Mouse (Mus musculus): ENCODE results near the gene 2310030G06Rik. TPM values are rescaled to one million over a fixed set of nuclear protein-coding genes. Genes with fewer than 3 reads are reported as not detected.

2310030G06Rik gene
- polyA plus RNA-seq, 1 experiment from 2014 or later = 1.9 TPM

GRCm38 (mm10) chr9:50722451-50722911, 23.9 kb downstream of the 2310030G06Rik start:
- peak; percentile 23; the same call in 1 of the 2 replicates for ATAC-seq (ENCODE audit: low FRiP score)
- H3K9me3 ChIP-seq = no peaks in the 10 kb centered on the region
- H3K27ac ChIP-seq = peak overlapping the region; percentile 83
- peaks cover 63% of the 10 kb centered on the region for H3K4me1 ChIP-seq (replicated peaks)
- WGBS = 27% methylated on average over 8 of the region's 8 CpGs
- H3K36me3 ChIP-seq = peaks cover 10% of the 10 kb centered on the region; the same call in 1 of the 2 replicates
- H3K27me3 ChIP-seq = no peaks in the 10 kb centered on the region
- peak overlapping the region; percentile 22 for H3K4me2 ChIP-seq
- no peak overlapping the region for H3K4me3 ChIP-seq
- no peak overlapping the region for H3K9ac ChIP-seq

- Histone ChIP-seq H3K9ac (no peak overlapping the region), H3K4me2 (no peak overlapping the region), H3K4me1 (replicated peaks) (peaks cover 49% of the 10 kb centered on the region), H3K36me3 (peaks cover 21% of the 10 kb centered on the region), H3K4me3 (no peak overlapping the region), H3K9me3 (no peaks in the 10 kb centered on the region), H3K27me3 (no peaks in the 10 kb centered on the region), H3K27ac (no peak overlapping the region)
- ATAC-seq (ENCODE audit: low FRiP score) = no peak
- WGBS = 43% methylated on average over 12 of the region's 12 CpGs
These were observed 25.3 kb downstream of the 2310030G06Rik start for GRCm38 (mm10) chr9:50721061-50721460.

GRCm38 (mm10) chr9:50718878-50719277, 27.5 kb downstream of the 2310030G06Rik start:
- no peak for ATAC-seq (ENCODE audit: low FRiP score)
- H3K9me3 ChIP-seq = no peaks in the 10 kb centered on the region
- no peak overlapping the region for H3K4me3 ChIP-seq
- H3K36me3 ChIP-seq = peaks cover 22% of the 10 kb centered on the region
- H3K27ac ChIP-seq = no peak overlapping the region
- WGBS = 86% methylated on average over 4 of the region's 4 CpGs
- no peak overlapping the region for H3K4me2 ChIP-seq
- no peaks in the 10 kb centered on the region for H3K27me3 ChIP-seq
- peaks cover 27% of the 10 kb centered on the region for H3K4me1 ChIP-seq (replicated peaks)
- H3K9ac ChIP-seq = no peak overlapping the region

GRCm38 (mm10) chr9:50714188-50714587, 32.1 kb downstream of the 2310030G06Rik start:
- no peak overlapping the region for H3K4me3 ChIP-seq
- WGBS = 74% methylated on average over 4 of the region's 4 CpGs

GRCm38 (mm10) chr9:50711337-50711736, 35.0 kb downstream of the 2310030G06Rik start:
- Histone ChIP-seq H3K9ac (peak overlapping the region; percentile 13; the same call in 1 of the 2 replicates), H3K27me3 (no peaks in the 10 kb centered on the region), H3K4me2 (no peak overlapping the region), H3K27ac (no peak overlapping the region), H3K36me3 (peaks cover 31% of the 10 kb centered on the region), H3K4me3 (no peak overlapping the region), H3K4me1 (replicated peaks) (no peaks in the 10 kb centered on the region), H3K9me3 (no peaks in the 10 kb centered on the region)
- WGBS = 88% methylated on average over 4 of the region's 4 CpGs
- no peak for ATAC-seq (ENCODE audit: low FRiP score)

More at GRCm38 (mm10) chr9:50714188-50714587, 32.1 kb downstream of the 2310030G06Rik start:
- H3K4me2 ChIP-seq = no peak overlapping the region
- no peak overlapping the region for H3K27ac ChIP-seq
- H3K9me3 ChIP-seq = no peaks in the 10 kb centered on the region
- no peak for ATAC-seq (ENCODE audit: low FRiP score)
- H3K27me3 ChIP-seq = no peaks in the 10 kb centered on the region
- H3K36me3 ChIP-seq = peaks cover 32% of the 10 kb centered on the region
- H3K4me1 ChIP-seq (replicated peaks) = no peaks in the 10 kb centered on the region
- no peak overlapping the region for H3K9ac ChIP-seq

GRCm38 (mm10) chr9:50709108-50709507, 37.2 kb downstream of the 2310030G06Rik start:
- Histone ChIP-seq H3K9me3 (no peaks in the 10 kb centered on the region), H3K9ac (no peak overlapping the region), H3K27ac (no peak overlapping the region), H3K4me3 (no peak overlapping the region), H3K4me1 (replicated peaks) (no peaks in the 10 kb centered on the region), H3K27me3 (no peaks in the 10 kb centered on the region), H3K4me2 (no peak overlapping the region), H3K36me3 (peaks cover 36% of the 10 kb centered on the region)
- ATAC-seq (ENCODE audit: low FRiP score) = no peak
- WGBS = 26% methylated on average over 2 of the region's 2 CpGs

- Histone ChIP-seq H3K27ac (no peak overlapping the region), H3K9me3 (no peaks in the 10 kb centered on the region), H3K27me3 (peaks cover 14% of the 10 kb centered on the region), H3K4me1 (replicated peaks) (0 out of 2 replicates have a peak, but pooled peaks cover 2% of the 10 kb centered on the region), H3K4me3 (no peak overlapping the region), H3K9ac (no peak overlapping the region), H3K4me2 (no peak overlapping the region), H3K36me3 (peaks cover 50% of the 10 kb centered on the region)
- no peak for ATAC-seq (ENCODE audit: low FRiP score)
- 36% methylated on average over 6 of the region's 6 CpGs for WGBS
These were observed 41.4 kb downstream of the 2310030G06Rik start for GRCm38 (mm10) chr9:50704907-50705306.

- Histone ChIP-seq H3K4me3 (no peak overlapping the region), H3K27ac (no peak overlapping the region), H3K4me2 (no peak overlapping the region), H3K9ac (no peak overlapping the region), H3K4me1 (replicated peaks) (peaks cover 35% of the 10 kb centered on the region), H3K27me3 (peaks cover 16% of the 10 kb centered on the region), H3K36me3 (peaks cover 38% of the 10 kb centered on the region), H3K9me3 (no peaks in the 10 kb centered on the region)
- 67% methylated on average over 11 of the region's 11 CpGs for WGBS
- ATAC-seq (ENCODE audit: low FRiP score) = no peak
These were observed 45.2 kb downstream of the 2310030G06Rik start for GRCm38 (mm10) chr9:50700921-50701691.

GRCm38 (mm10) chr9:50698418-50699409, 47.6 kb downstream of the 2310030G06Rik start:
- ATAC-seq (ENCODE audit: low FRiP score) = peak; percentile 60
- under 1% methylated on average over 69 of the region's 70 CpGs for WGBS

GRCm38 (mm10) chr9:50697706-50698041, 48.7 kb downstream of the 2310030G06Rik start:
- under 1% methylated on average over 12 of the region's 12 CpGs for WGBS

More at GRCm38 (mm10) chr9:50698418-50699409, 47.6 kb downstream of the 2310030G06Rik start:
- H3K4me3 ChIP-seq = peak overlapping the region; percentile 62
- H3K9me3 ChIP-seq = no peaks in the 10 kb centered on the region
- H3K4me1 ChIP-seq (replicated peaks) = peaks cover 35% of the 10 kb centered on the region
- peak overlapping the region; percentile 82 for H3K9ac ChIP-seq
- H3K27me3 ChIP-seq = peaks cover 16% of the 10 kb centered on the region
- peak overlapping the region; percentile 73 for H3K27ac ChIP-seq
- H3K36me3 ChIP-seq = peaks cover 39% of the 10 kb centered on the region
- peak overlapping the region; percentile 93 for H3K4me2 ChIP-seq

GRCm38 (mm10) chr9:50696851-50697705, 49.3 kb downstream of the 2310030G06Rik start:
- Histone ChIP-seq H3K36me3 (peaks cover 37% of the 10 kb centered on the region), H3K4me1 (replicated peaks) (peaks cover 46% of the 10 kb centered on the region), H3K9ac (peak overlapping the region; percentile 80), H3K9me3 (no peaks in the 10 kb centered on the region), H3K4me3 (peak overlapping the region; percentile 62), H3K27ac (peak overlapping the region; percentile 83), H3K27me3 (peaks cover 16% of the 10 kb centered on the region), H3K4me2 (peak overlapping the region; percentile 93)
- ATAC-seq (ENCODE audit: low FRiP score) = no peak
- WGBS = 28% methylated on average over 12 of the region's 12 CpGs

More at GRCm38 (mm10) chr9:50697706-50698041, 48.7 kb downstream of the 2310030G06Rik start:
- peak; percentile 72 for ATAC-seq (ENCODE audit: low FRiP score)
- Histone ChIP-seq H3K4me2 (peak overlapping the region; percentile 93), H3K4me3 (peak overlapping the region; percentile 62), H3K9ac (peak overlapping the region; percentile 80), H3K4me1 (replicated peaks) (peaks cover 45% of the 10 kb centered on the region), H3K27ac (peak overlapping the region; percentile 83), H3K36me3 (peaks cover 40% of the 10 kb centered on the region), H3K27me3 (peaks cover 16% of the 10 kb centered on the region), H3K9me3 (no peaks in the 10 kb centered on the region)

Measured in hindbrain, embryonic 13.5 days (tissue).